Mouse (Mus musculus): ENCODE results near the gene Ints5. TPM values are rescaled to one million over a fixed set of nuclear protein-coding genes. Genes with fewer than 3 reads are reported as not detected.
"Not testable (repeated sequence)": the region's sequence is repeated elsewhere in the genome, so short reads cannot be mapped to it uniquely, and the experiment has no call there.

Gene Ints5
- polyA plus RNA-seq, 1 experiment from 2014 or later: 27.4 TPM

- no peak for TF ChIP-seq CTCF (IDR thresholded peaks at IDR 0.05; ENCODE audit: low read depth)
- Histone ChIP-seq H3K4me2 (ENCODE audit: low read length) (no peak overlapping the region), H3K4me3 (replicated peaks; ENCODE audit: low read depth, low read length) (no peak overlapping the region), H3K4me1 (replicated peaks; ENCODE audit: insufficient read depth, low read length) (no peaks in the 10 kb centered on the region), H3K9me3 (replicated peaks; ENCODE audit: low read length) (no peaks in the 10 kb centered on the region), H3K27me3 (ENCODE audit: insufficient read depth, low read length) (no peaks in the 10 kb centered on the region), H3K27ac (no peak overlapping the region), H3K36me3 (ENCODE audit: insufficient read depth, low read length) (0 out of 2 replicates have a peak, but pooled peaks cover 4% of the 10 kb centered on the region), H3K9ac (ENCODE audit: low read depth, low read length) (no peak overlapping the region)
- ATAC-seq (replicated peaks; ENCODE audit: low FRiP score, low read depth) (no peak), DNase-seq (ENCODE audit: low spot score) (no peak)
- 51% methylated on average over 10 of the region's 10 CpGs for WGBS
Observed at GRCm38 (mm10) chr19:8852236-8852928, 40.4 kb upstream of the Ints5 start.

- ATAC-seq (replicated peaks; ENCODE audit: low FRiP score, low read depth) (no peak), DNase-seq (ENCODE audit: low spot score) (no peak)
- Histone ChIP-seq H3K36me3 (ENCODE audit: insufficient read depth, low read length) (no peaks in the 10 kb centered on the region), H3K4me2 (ENCODE audit: low read length) (no peak overlapping the region), H3K27ac (no peak overlapping the region), H3K9me3 (replicated peaks; ENCODE audit: low read length) (no peaks in the 10 kb centered on the region), H3K27me3 (ENCODE audit: insufficient read depth, low read length) (no peaks in the 10 kb centered on the region), H3K9ac (ENCODE audit: low read depth, low read length) (no peak overlapping the region), H3K4me3 (replicated peaks; ENCODE audit: low read depth, low read length) (no peak overlapping the region), H3K4me1 (replicated peaks; ENCODE audit: insufficient read depth, low read length) (no peaks in the 10 kb centered on the region)
- no peak for TF ChIP-seq CTCF (IDR thresholded peaks at IDR 0.05; ENCODE audit: low read depth)
- WGBS: 83% methylated on average over 3 of the region's 3 CpGs
Observed at GRCm38 (mm10) chr19:8853117-8853516, 39.7 kb upstream of the Ints5 start.

- peak; percentile 78 for TF ChIP-seq CTCF (IDR thresholded peaks at IDR 0.05; ENCODE audit: low read depth)
- 40% methylated on average over 4 of the region's 4 CpGs for WGBS
- Histone ChIP-seq H3K4me2 (ENCODE audit: low read length) (no peak overlapping the region), H3K36me3 (ENCODE audit: insufficient read depth, low read length) (no peaks in the 10 kb centered on the region), H3K27me3 (ENCODE audit: insufficient read depth, low read length) (no peaks in the 10 kb centered on the region), H3K27ac (no peak overlapping the region), H3K9me3 (replicated peaks; ENCODE audit: low read length) (no peaks in the 10 kb centered on the region), H3K4me3 (replicated peaks; ENCODE audit: low read depth, low read length) (no peak overlapping the region), H3K9ac (ENCODE audit: low read depth, low read length) (no peak overlapping the region), H3K4me1 (replicated peaks; ENCODE audit: insufficient read depth, low read length) (no peaks in the 10 kb centered on the region)
- peak; percentile 75 for DNase-seq (ENCODE audit: low spot score)
- ATAC-seq (replicated peaks; ENCODE audit: low FRiP score, low read depth): no peak; the same call in 1 of the 2 replicates
Observed at GRCm38 (mm10) chr19:8857689-8858088, 35.1 kb upstream of the Ints5 start.

DNA sequence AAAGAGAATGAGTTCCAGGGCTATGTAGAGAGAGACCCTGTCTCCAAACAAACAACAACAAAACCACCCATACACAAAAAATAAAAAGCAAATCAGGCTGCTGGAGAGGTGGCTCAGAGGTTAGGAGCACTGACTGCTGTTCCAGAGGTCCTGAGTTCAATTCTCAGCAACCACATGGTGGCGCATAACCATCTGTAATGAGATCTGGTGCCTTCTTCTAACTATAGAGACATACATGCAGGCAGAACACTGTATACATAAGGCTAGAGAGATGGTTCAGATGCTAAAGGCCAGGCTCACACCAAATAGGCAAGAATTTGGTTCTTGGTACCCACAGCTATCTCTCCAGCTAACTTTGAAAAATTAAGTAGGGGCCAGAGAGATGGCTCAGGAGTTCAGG, 33.8 kb upstream of the Ints5 start:
- no peak overlapping the region for H3K4me3 ChIP-seq (replicated peaks; ENCODE audit: low read depth, low read length)
- H3K9ac ChIP-seq (ENCODE audit: low read depth, low read length): no peak overlapping the region
- no peak overlapping the region for H3K4me2 ChIP-seq (ENCODE audit: low read length)
- H3K9me3 ChIP-seq (replicated peaks; ENCODE audit: low read length): no peaks in the 10 kb centered on the region
- no peak overlapping the region for H3K27ac ChIP-seq
- H3K36me3 ChIP-seq (ENCODE audit: insufficient read depth, low read length): no peaks in the 10 kb centered on the region
- ATAC-seq (replicated peaks; ENCODE audit: low FRiP score, low read depth) (no peak), DNase-seq (ENCODE audit: low spot score) (no peak)
- peak; percentile 60 for TF ChIP-seq CTCF (IDR thresholded peaks at IDR 0.05; ENCODE audit: low read depth)
- 22% methylated on average over 1 of the region's 1 CpGs for WGBS
- H3K4me1 ChIP-seq (replicated peaks; ENCODE audit: insufficient read depth, low read length): no peaks in the 10 kb centered on the region
- no peaks in the 10 kb centered on the region for H3K27me3 ChIP-seq (ENCODE audit: insufficient read depth, low read length)

DNA sequence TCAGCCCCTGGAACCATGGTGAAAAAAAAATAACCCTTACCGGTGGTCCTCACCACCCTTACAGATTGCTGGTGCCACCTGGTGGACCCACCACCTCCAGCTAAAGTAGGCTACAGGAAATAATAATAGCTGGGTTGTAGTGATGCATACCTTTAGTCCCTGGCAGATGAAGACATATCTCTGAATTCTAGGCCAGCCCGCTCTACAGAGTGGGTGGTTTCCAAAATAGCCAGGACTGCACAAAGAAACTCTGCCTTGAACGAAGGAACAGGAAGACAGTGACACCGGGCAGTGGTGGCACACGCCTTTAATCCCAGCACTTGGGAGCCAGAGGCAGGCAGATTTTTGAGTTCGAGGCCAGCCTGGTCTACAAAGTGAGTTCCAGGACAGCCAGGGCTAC, 28.5 kb upstream of the Ints5 start:
- no peak overlapping the region for H3K4me3 ChIP-seq (replicated peaks; ENCODE audit: low read depth, low read length)
- no peaks in the 10 kb centered on the region for H3K9me3 ChIP-seq (replicated peaks; ENCODE audit: low read length)
- WGBS: 84% methylated on average over 6 of the region's 6 CpGs
- no peak overlapping the region for H3K9ac ChIP-seq (ENCODE audit: low read depth, low read length)
- no peaks in the 10 kb centered on the region for H3K27me3 ChIP-seq (ENCODE audit: insufficient read depth, low read length)
- DNase-seq (ENCODE audit: low spot score) (no peak), ATAC-seq (replicated peaks; ENCODE audit: low FRiP score, low read depth) (no peak)
- no peak overlapping the region for H3K4me2 ChIP-seq (ENCODE audit: low read length)
- no peak for TF ChIP-seq CTCF (IDR thresholded peaks at IDR 0.05; ENCODE audit: low read depth)
- no peaks in the 10 kb centered on the region for H3K4me1 ChIP-seq (replicated peaks; ENCODE audit: insufficient read depth, low read length)
- H3K36me3 ChIP-seq (ENCODE audit: insufficient read depth, low read length): no peaks in the 10 kb centered on the region
- no peak overlapping the region for H3K27ac ChIP-seq

DNA sequence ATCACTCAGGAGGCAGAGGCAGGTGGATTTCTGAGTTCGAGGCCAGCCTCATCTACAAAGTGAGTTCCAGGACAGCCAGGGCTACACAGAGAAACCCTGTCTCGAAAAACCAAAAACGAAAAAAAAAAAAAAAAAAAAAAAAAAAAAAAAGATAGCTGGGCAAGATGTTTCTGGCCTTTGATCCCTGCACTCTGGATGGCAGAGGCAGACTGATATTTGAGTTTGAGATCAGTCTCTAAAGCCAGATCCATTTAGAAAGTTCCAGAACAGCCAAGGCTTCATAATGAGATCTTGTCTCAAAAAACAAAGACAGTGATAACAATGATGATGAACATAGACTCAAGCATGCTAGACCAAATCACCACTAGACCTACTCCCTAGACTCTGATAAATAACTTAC, 22.4 kb upstream of the Ints5 start:
- H3K4me3 ChIP-seq (replicated peaks; ENCODE audit: low read depth, low read length): not testable (repeated sequence)

More for the DNA sequence above, 22.4 kb upstream of the Ints5 start:
- Histone ChIP-seq H3K36me3 (ENCODE audit: insufficient read depth, low read length) (peaks cover 20% of the 10 kb centered on the region), H3K4me2 (ENCODE audit: low read length) (peak overlapping the region; percentile 51; the same call in 1 of the 2 replicates), H3K9ac (ENCODE audit: low read depth, low read length) (0 out of 2 replicates have a peak overlapping the region, but pooled peaks have one; percentile 96)
- not testable (repeated sequence) for H3K27me3 ChIP-seq (ENCODE audit: insufficient read depth, low read length); H3K27ac ChIP-seq; H3K9me3 ChIP-seq (replicated peaks; ENCODE audit: low read length); ATAC-seq (replicated peaks; ENCODE audit: low FRiP score, low read depth); H3K4me1 ChIP-seq (replicated peaks; ENCODE audit: insufficient read depth, low read length); DNase-seq (ENCODE audit: low spot score)
- WGBS: 76% methylated on average over 3 of the region's 3 CpGs
